Mouse (Mus musculus) kidney, adult 2 months (tissue): ENCODE measurements around the gene Sphk2.

Experiments used
- CTCF ChIP-seq: fragments of 200-500 bp; conservative IDR thresholded peaks from 2 replicates; pipeline ENCODE4 v1.5.1; 2011; ENCODE audit warnings: low read depth, mild to moderate bottlenecking, control low read depth, low read length, moderate library complexity, mixed read lengths; ENCODE audit not compliant: insufficient read depth, insufficient read length
- POLR2A ChIP-seq: fragments of 200-500 bp; IDR thresholded peaks from one replicate; pipeline ENCODE4 v1.6.1; 2011; ENCODE audit warnings: low read depth, low read length, control low read depth

DNA sequence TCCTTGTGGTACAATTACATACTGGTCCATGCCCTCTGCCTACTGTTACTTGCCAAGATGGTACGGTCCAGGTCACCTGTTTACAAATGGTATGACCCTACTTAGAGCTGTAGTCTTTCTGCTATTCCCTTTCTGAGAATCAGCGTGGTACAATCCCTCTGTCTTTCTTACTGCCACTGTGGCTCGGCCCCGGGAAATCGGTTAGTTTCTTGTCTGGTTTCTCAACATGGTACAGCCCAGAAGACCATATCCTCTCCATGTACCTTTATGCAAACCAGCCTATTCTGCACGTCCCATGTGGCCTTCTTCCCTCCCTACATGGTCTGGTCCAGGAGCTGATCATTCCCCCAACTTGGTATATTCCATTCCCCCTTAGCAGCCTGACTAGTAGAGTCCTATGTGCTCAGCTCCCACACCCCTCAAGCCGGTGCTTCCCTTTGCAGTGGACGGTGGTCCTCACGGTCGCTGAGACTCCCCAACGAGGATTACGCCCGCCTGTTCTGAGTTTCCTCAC lies 13.7 kb downstream of the Sphk2 start:
- TF ChIP-seq CTCF (no peak), POLR2A (peak; percentile 51)
